Mouse (Mus musculus) kidney, adult 18-20 months (tissue): Measurements from ENCODE around the gene Phlpp1.
A peak's percentile ranks its signal among the peaks of the same experiment; 100 is the strongest.

ENCODE experiments used
- DNase-seq: peaks from one replicate; pipeline ENCODE4 v3.0.0; 2021

The Phlpp1 gene

GRCm38 (mm10) chr1:106321432-106322126 lies 150.0 kb downstream of the Phlpp1 start:
- DNase-seq: no peak

GRCm38 (mm10) chr1:106326691-106327090 lies 155.1 kb downstream of the Phlpp1 start:
- DNase-seq: no peak

- no peak for DNase-seq
Observed at GRCm38 (mm10) chr1:106342100-106342499, 170.5 kb downstream of the Phlpp1 start.

GRCm38 (mm10) chr1:106345265-106345664 lies 173.7 kb downstream of the Phlpp1 start:
- DNase-seq: no peak

GRCm38 (mm10) chr1:106346776-106347175 lies 175.2 kb downstream of the Phlpp1 start:
- no peak for DNase-seq

- no peak for DNase-seq
Observed at GRCm38 (mm10) chr1:106349116-106349515, 177.6 kb downstream of the Phlpp1 start.

- no peak for DNase-seq
Observed at GRCm38 (mm10) chr1:106351512-106351911, 180.0 kb downstream of the Phlpp1 start.

- DNase-seq: no peak
Observed at GRCm38 (mm10) chr1:106352801-106353511, 181.4 kb downstream of the Phlpp1 start.

- no peak for DNase-seq
Observed at GRCm38 (mm10) chr1:106353993-106354392, 182.4 kb downstream of the Phlpp1 start.

GRCm38 (mm10) chr1:106359474-106359873 lies 187.9 kb downstream of the Phlpp1 start:
- no peak for DNase-seq

- DNase-seq: peak; percentile 7
Observed at GRCm38 (mm10) chr1:106362841-106363604, 191.5 kb downstream of the Phlpp1 start.

GRCm38 (mm10) chr1:106369330-106369729 lies 197.8 kb downstream of the Phlpp1 start:
- DNase-seq: no peak

- no peak for DNase-seq
Observed at GRCm38 (mm10) chr1:106372446-106372845, 200.9 kb downstream of the Phlpp1 start.

- DNase-seq: no peak
Observed at GRCm38 (mm10) chr1:106373656-106374055, 202.1 kb downstream of the Phlpp1 start.

- DNase-seq: no peak
Observed at GRCm38 (mm10) chr1:106374274-106374673, 202.7 kb downstream of the Phlpp1 start.

- DNase-seq: no peak
Observed at GRCm38 (mm10) chr1:106374971-106375370, 203.4 kb downstream of the Phlpp1 start.

GRCm38 (mm10) chr1:106376003-106376402 lies 204.5 kb downstream of the Phlpp1 start:
- no peak for DNase-seq

GRCm38 (mm10) chr1:106380465-106380864 lies 208.9 kb downstream of the Phlpp1 start:
- no peak for DNase-seq

- no peak for DNase-seq
Observed at GRCm38 (mm10) chr1:106386542-106386941, 215.0 kb downstream of the Phlpp1 start.

GRCm38 (mm10) chr1:106387264-106387663 lies 215.7 kb downstream of the Phlpp1 start:
- DNase-seq: no peak

GRCm38 (mm10) chr1:106389673-106390072 lies 218.1 kb downstream of the Phlpp1 start:
- peak; percentile 60 for DNase-seq

GRCm38 (mm10) chr1:106393072-106393471 lies 221.5 kb downstream of the Phlpp1 start:
- DNase-seq: no peak

GRCm38 (mm10) chr1:106394678-106395077 lies 223.1 kb downstream of the Phlpp1 start:
- DNase-seq: no peak

- peak; percentile 58 for DNase-seq
Observed at GRCm38 (mm10) chr1:106395476-106395875, 223.9 kb downstream of the Phlpp1 start.
